Mouse (Mus musculus) cerebellum, adult 18-20 months (tissue): ENCODE data around the gene 1700088E04Rik.

ENCODE experiments used
- DNase-seq, 2 experiments: peaks; one replicate each; pipeline ENCODE4 v3.0.0; 2021

Gene 1700088E04Rik

DNA sequence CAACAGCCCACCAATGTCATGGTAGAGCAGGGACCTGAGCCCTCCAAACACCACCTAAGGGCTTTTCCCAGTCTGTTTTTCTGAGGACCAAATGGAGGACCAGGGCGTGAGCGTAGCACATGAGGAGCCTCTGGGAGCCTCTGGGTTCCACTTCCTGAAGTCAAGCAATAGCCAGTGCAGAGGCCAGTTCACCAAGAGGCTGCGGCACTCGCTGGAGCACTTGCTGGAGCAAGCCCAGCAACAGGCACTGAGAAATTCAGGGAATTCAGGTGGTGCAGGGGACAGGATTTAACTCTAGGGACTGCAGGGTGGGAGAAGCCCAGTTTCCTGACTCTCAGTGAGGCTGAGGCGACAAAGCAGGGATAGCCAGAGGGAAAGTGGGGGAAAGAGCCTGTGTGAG, 42.8 kb downstream of the 1700088E04Rik start:
- DNase-seq, result no peak

GRCm38 (mm10) chr15:79097611-79098025, 43.4 kb downstream of the 1700088E04Rik start:
- DNase-seq, result no peak

DNA sequence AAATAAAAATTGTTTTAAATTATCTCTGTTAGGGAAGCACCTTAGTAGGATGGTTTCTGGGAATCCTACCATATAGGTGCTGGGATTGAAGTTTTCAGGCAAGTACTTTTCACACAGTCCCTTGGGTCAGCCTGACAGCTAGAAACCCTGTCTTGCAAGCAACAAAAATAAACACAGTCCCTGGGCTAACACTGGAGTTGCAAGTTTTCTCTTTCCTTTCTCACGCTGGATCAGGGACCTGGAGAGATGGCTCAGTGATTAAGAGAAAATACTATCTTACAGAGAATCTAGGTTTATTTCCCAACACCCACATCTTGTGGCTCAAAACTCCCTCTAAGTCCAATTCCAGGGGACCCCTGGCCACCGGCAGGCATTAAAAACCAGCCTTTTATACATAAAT, 43.9 kb downstream of the 1700088E04Rik start:
- DNase-seq, result no peak

DNA sequence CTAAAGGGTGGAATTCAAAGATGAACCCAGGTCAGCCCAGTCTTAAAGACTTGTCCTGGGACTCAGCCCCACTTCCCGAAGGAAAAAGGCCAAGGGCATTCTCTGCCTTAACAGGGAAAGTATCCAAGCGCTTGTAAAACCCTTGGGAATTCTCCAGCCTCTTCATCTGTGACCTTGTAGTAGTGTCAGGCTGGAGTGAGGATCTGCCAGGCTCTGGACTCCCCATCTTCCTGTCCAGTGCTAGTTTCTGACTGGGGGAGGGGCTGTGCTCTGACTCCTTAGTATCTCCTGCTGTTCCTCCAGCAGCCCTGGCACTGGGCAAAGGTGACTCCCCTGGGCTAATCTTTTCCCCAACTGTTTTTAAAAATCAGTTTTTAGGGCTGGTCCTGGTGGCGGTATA, 44.5 kb downstream of the 1700088E04Rik start:
- no peak for DNase-seq

DNA sequence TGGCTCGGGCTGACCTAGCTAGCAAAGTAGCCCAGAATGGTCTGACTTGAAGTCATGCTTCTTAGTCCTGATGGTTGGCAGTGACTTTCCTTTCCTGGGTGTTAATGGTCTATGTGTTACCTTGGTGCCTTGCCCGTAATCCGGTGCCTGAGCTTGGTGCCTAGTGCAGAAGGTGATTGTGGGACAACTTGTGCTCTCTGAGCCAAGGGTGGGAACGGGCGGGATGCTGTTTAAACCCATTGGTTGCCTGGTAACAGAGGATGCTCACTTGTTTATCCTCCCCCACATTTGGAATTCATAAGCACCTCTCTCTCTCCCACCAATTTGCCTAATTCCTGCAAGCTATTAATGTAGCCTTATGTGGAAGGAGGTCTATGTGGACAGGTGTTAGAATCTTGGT, 45.6 kb downstream of the 1700088E04Rik start:
- no peak for DNase-seq

DNA sequence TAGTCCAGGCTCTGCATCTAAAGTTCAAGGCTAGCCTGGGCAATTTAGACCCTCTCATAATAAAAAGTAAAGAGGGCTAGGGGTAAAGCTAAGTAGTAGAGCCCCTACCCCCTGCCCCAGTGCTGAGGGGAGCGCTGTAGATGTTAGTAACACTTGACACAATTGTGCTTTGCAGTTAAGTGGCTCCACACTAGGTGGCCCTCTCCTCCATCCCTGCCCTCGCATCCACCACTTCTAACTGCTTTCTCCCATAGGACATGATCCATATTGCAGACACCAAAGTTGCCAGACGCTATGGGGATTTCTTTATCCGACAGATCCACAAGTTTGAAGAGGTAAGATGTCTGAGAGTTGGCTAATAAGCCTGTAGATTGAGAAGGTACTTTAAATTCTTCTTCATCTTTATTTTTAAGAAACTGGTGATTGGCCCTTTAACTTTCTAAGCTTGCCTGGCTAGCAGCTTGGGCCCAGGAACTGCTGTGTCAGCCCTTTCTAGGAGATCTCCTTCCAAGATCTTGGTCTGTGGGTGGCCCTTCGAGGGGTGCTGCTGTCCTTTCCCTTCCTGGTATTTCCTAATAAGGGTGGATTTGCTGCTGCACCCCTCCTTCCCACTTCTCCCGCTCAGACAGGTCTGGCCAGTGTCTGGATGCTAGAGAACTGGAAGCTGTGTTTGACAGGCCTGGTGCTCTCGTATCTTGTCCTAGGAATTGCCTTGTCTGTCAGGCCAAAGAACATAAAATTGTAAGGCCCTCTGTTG, 47.8 kb downstream of the 1700088E04Rik start:
- DNase-seq, result peak; percentile 39 to 44

GRCm38 (mm10) chr15:79092284-79092683, 48.8 kb downstream of the 1700088E04Rik start:
- DNase-seq, result no peak

DNA sequence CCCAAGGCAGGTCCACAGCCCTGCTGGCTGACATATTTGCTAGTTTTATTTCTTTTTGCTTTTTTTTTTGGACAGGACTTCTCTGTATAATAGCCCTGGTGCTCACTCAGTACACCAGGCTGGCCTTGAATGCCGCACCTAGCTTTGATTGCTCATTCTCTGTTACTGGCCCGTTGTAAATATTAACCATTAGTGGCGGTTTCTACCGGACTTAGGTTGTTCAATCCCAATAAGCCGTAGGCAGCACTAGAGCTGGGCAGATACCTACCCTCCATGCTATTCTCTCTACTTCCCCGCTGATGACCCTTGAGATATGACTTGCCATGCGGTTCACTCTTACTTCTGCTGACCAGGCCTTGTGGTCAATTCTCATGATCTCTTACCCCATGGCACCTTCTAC, 61.5 kb downstream of the 1700088E04Rik start:
- no peak for DNase-seq
